Comparison of ENCODE assay signal across 7 mouse cellular contexts in the genomic region with DNA sequence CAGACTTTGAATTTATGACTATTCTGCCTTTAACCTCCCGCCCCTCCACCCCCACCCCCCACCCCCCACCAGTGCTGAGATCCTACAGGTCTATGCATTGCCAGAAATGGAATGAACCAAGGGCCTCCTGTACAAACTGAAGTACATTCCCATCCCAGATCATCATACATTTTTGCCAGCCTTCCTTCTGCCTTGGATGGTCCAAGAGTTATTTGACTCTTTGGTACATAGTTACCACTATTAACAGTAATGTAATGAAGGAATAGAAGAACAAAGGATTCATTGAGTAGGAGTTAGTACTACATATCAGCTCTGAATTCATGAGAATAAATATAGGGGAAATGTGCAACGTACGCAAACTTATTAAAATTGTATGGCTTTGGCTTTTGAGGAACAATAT. TPM values are rescaled to one million over a fixed set of nuclear protein-coding genes. Genes with fewer than 3 reads are reported as not detected.
DNase-seq lines count a peak whose midpoint lies in the region; ATAC-seq and TF ChIP-seq lines count a peak whose summit lies in the region.

No protein-coding gene starts in this region.

- H3K36me3 ChIP-seq in lung, embryonic 16.5 days (ENCODE audit: control insufficient read depth, insufficient read depth, low read length) = peaks cover 16% of the 10 kb centered on the region
- peaks cover 26% of the 10 kb centered on the region for H3K36me3 ChIP-seq in liver, embryonic 14.5 days (replicated peaks; ENCODE audit: control insufficient read depth, insufficient read depth, low read depth)
- H3K36me3 ChIP-seq in stomach, postnatal 0 days (ENCODE audit: control insufficient read depth, insufficient read depth, low read length) = peaks cover 18% of the 10 kb centered on the region

- no peak overlapping the region for H3K9ac ChIP-seq in lung, embryonic 16.5 days (ENCODE audit: low read length)
- H3K9ac ChIP-seq in liver, embryonic 14.5 days (replicated peaks) = no peak overlapping the region
- H3K9ac ChIP-seq in stomach, postnatal 0 days (ENCODE audit: low read length) = no peak overlapping the region

- H3K27ac ChIP-seq in lung, embryonic 16.5 days (ENCODE audit: low read length) = no peak overlapping the region
- no peak overlapping the region for H3K27ac ChIP-seq in liver, embryonic 14.5 days
- H3K27ac ChIP-seq in stomach, postnatal 0 days (replicated peaks) = no peak overlapping the region

- H3K4me3 ChIP-seq in lung, embryonic 16.5 days (ENCODE audit: low read length) = no peak overlapping the region; the same call in 1 of the 2 replicates
- peak overlapping the region in 1 of 2 experiments; percentile 100; a peak in 2 of 4 replicates for H3K4me3 ChIP-seq in liver, embryonic 14.5 days (ENCODE audit: insufficient read depth in 1 of 2, low read depth in 2 of 2, low read length in 2 of 2)
- H3K4me3 ChIP-seq in stomach, postnatal 0 days (ENCODE audit: low read depth, low read length) = peak overlapping the region; percentile 98; the same call in 1 of the 2 replicates

- peak; percentile 27 for ATAC-seq in lung, embryonic 16.5 days (ENCODE audit: low read depth)
- ATAC-seq in liver, embryonic 14.5 days (ENCODE audit: insufficient read depth) = no peak
- ATAC-seq in stomach, postnatal 0 days (ENCODE audit: low FRiP score, low TSS enrichment) = peak; percentile 24
- no peak; the same call in 1 of the 2 replicates for ATAC-seq in cerebellum, adult (ENCODE audit: insufficient number of reproducible peaks, low FRiP score, low TSS enrichment)

- no peaks in the 10 kb centered on the region for H3K9me3 ChIP-seq in lung, embryonic 16.5 days (ENCODE audit: control insufficient read depth, low read length)
- H3K9me3 ChIP-seq in liver, embryonic 14.5 days (ENCODE audit: control insufficient read depth, low read length) = no peaks in the 10 kb centered on the region
- H3K9me3 ChIP-seq in stomach, postnatal 0 days (ENCODE audit: control insufficient read depth, low read length) = no peaks in the 10 kb centered on the region

- no peak for TF ChIP-seq CTCF in liver, embryonic 14.5 days (IDR thresholded peaks at IDR 0.05; ENCODE audit: low read depth)
- TF ChIP-seq CTCF in stomach, postnatal 0 days (IDR thresholded peaks at IDR 0.05; ENCODE audit: low read depth) = no peak

- H3K27me3 ChIP-seq in lung, embryonic 16.5 days (ENCODE audit: control insufficient read depth, insufficient read depth, low read depth, low read length) = no peaks in the 10 kb centered on the region
- no peaks in the 10 kb centered on the region for H3K27me3 ChIP-seq in liver, embryonic 14.5 days (ENCODE audit: control insufficient read depth, insufficient read depth, low read length)
- H3K27me3 ChIP-seq in stomach, postnatal 0 days (ENCODE audit: control insufficient read depth, insufficient read depth, low read length) = no peaks in the 10 kb centered on the region

- no peak for DNase-seq in lung, adult 18-20 months
- peak; percentile 38 for DNase-seq in gonadal fat pad, adult 2 months (ENCODE audit: low read depth)
- DNase-seq in liver, embryonic 14.5 days (ENCODE audit: low read depth in 3 of 3, low spot score in 3 of 3) = no peak
- DNase-seq in stomach, postnatal 0 days (ENCODE audit: low spot score) = no peak
- no peak for DNase-seq in urinary bladder, postnatal 36 days (ENCODE audit: low spot score in 2 of 2)

- H3K4me2 ChIP-seq in lung, embryonic 16.5 days (ENCODE audit: low read depth, low read length) = peak overlapping the region; percentile 40
- H3K4me2 ChIP-seq in liver, embryonic 14.5 days (ENCODE audit: low read depth) = peak overlapping the region; percentile 44
- peak overlapping the region; percentile 85 for H3K4me2 ChIP-seq in stomach, postnatal 0 days (replicated peaks; ENCODE audit: low read depth)

- TF ChIP-seq EP300 in liver, embryonic 14.5 days (IDR thresholded peaks at IDR 0.05; ENCODE audit: low read depth) = no peak
- no peak for TF ChIP-seq EP300 in stomach, postnatal 0 days (optimal IDR thresholded peaks at IDR 0.05)

- WGBS in lung, embryonic 16.5 days = 21% methylated on average over 3 of the region's 3 CpGs
- 19% methylated on average over 3 of the region's 3 CpGs for WGBS in liver, embryonic 14.5 days (ENCODE audit: insufficient replicate concordance)
- 22% methylated on average over 3 of the region's 3 CpGs for WGBS in stomach, postnatal 0 days

- peaks cover 8% of the 10 kb centered on the region for H3K4me1 ChIP-seq in lung, embryonic 16.5 days (replicated peaks; ENCODE audit: control insufficient read depth, insufficient read depth, low read length)
- H3K4me1 ChIP-seq in liver, embryonic 14.5 days (replicated peaks; ENCODE audit: control insufficient read depth in 2 of 2, insufficient read depth in 2 of 2, low read length in 1 of 2) = peaks cover 8 to 11% of the 10 kb centered on the region in 2 experiments
- peaks cover 6% of the 10 kb centered on the region for H3K4me1 ChIP-seq in stomach, postnatal 0 days (replicated peaks; ENCODE audit: control insufficient read depth, insufficient read depth)

RNA-seq across cellular contexts. Expression of gene Prpf8, which starts 0.4 kb away (rescaled TPM):
- polyA plus RNA-seq in lung, embryonic 16.5 days (2015; fragmentation: Nextera tagmentation; extraction: Ambion mirVana) = 46.0 and 47.6 TPM in 2 replicates
- 83.6 and 93.7 TPM in 2 replicates for polyA plus RNA-seq in gonadal fat pad, adult 2 months (2012; rRNA removed)
- polyA plus RNA-seq in liver, embryonic 14.5 days (2012; rRNA removed) = 34.2 and 38.1 TPM in 2 replicates
- 34.2 and 42.2 TPM in 2 replicates for polyA plus RNA-seq in liver, embryonic 14.5 days (2014; fragmentation: Nextera tagmentation; extraction: Ambion mirVana)
- polyA plus RNA-seq in stomach, postnatal 0 days (2015; fragmentation: Nextera tagmentation; extraction: Ambion mirVana) = 15.8 and 16.0 TPM in 2 replicates

RNA-seq across cellular contexts. Expression of gene Rilp, which starts 23.7 kb away (rescaled TPM):
- polyA plus RNA-seq in lung, embryonic 16.5 days (2015; fragmentation: Nextera tagmentation; extraction: Ambion mirVana) = 0.83 and 0.89 TPM in 2 replicates
- 6.5 and 7.1 TPM in 2 replicates for polyA plus RNA-seq in gonadal fat pad, adult 2 months (2012; rRNA removed)
- polyA plus RNA-seq in liver, embryonic 14.5 days (2012; rRNA removed) = 1.6 and 1.7 TPM in 2 replicates
- 2.0 and 2.4 TPM in 2 replicates for polyA plus RNA-seq in liver, embryonic 14.5 days (2014; fragmentation: Nextera tagmentation; extraction: Ambion mirVana)
- 2.7 and 3.5 TPM in 2 replicates for polyA plus RNA-seq in stomach, postnatal 0 days (2015; fragmentation: Nextera tagmentation; extraction: Ambion mirVana)

RNA-seq across cellular contexts. Expression of gene Tlcd2, which starts 24.7 kb away (rescaled TPM):
- polyA plus RNA-seq in lung, embryonic 16.5 days (2015; fragmentation: Nextera tagmentation; extraction: Ambion mirVana) = 16.7 and 17.1 TPM in 2 replicates
- polyA plus RNA-seq in gonadal fat pad, adult 2 months (2012; rRNA removed) = 24.0 and 48.2 TPM in 2 replicates
- polyA plus RNA-seq in liver, embryonic 14.5 days (2012; rRNA removed) = 7.3 and 8.2 TPM in 2 replicates
- polyA plus RNA-seq in liver, embryonic 14.5 days (2014; fragmentation: Nextera tagmentation; extraction: Ambion mirVana) = 11.9 and 13.0 TPM in 2 replicates
- polyA plus RNA-seq in stomach, postnatal 0 days (2015; fragmentation: Nextera tagmentation; extraction: Ambion mirVana) = 16.0 and 17.2 TPM in 2 replicates

RNA-seq across cellular contexts. Expression of gene Scarf1, which starts 27.1 kb away (rescaled TPM):
- 16.4 and 17.7 TPM in 2 replicates for polyA plus RNA-seq in lung, embryonic 16.5 days (2015; fragmentation: Nextera tagmentation; extraction: Ambion mirVana)
- polyA plus RNA-seq in gonadal fat pad, adult 2 months (2012; rRNA removed) = 9.9 and 14.5 TPM in 2 replicates
- 2.4 and 2.6 TPM in 2 replicates for polyA plus RNA-seq in liver, embryonic 14.5 days (2012; rRNA removed)
- polyA plus RNA-seq in liver, embryonic 14.5 days (2014; fragmentation: Nextera tagmentation; extraction: Ambion mirVana) = 1.1 and 2.0 TPM in 2 replicates
- 2.8 and 2.9 TPM in 2 replicates for polyA plus RNA-seq in stomach, postnatal 0 days (2015; fragmentation: Nextera tagmentation; extraction: Ambion mirVana)

RNA-seq across cellular contexts. Expression of gene Wdr81, which starts 31.7 kb away (rescaled TPM):
- 5.3 and 5.9 TPM in 2 replicates for polyA plus RNA-seq in lung, embryonic 16.5 days (2015; fragmentation: Nextera tagmentation; extraction: Ambion mirVana)
- polyA plus RNA-seq in gonadal fat pad, adult 2 months (2012; rRNA removed) = 16.2 and 20.5 TPM in 2 replicates
- polyA plus RNA-seq in liver, embryonic 14.5 days (2012; rRNA removed) = 15.3 and 16.4 TPM in 2 replicates
- 14.6 and 15.8 TPM in 2 replicates for polyA plus RNA-seq in liver, embryonic 14.5 days (2014; fragmentation: Nextera tagmentation; extraction: Ambion mirVana)
- polyA plus RNA-seq in stomach, postnatal 0 days (2015; fragmentation: Nextera tagmentation; extraction: Ambion mirVana) = 2.6 and 2.7 TPM in 2 replicates

Comparison
In these comparisons a context has a peak if more than half of its experiments do, and no peak if none do; other contexts are left out.
1. ATAC-seq: peak in lung, embryonic 16.5 days (single experiment) and stomach, postnatal 0 days (single experiment); none in liver, embryonic 14.5 days (single experiment) and cerebellum, adult (single experiment).
2. Peak in every context shown above with its lines, with median percentiles within 50 percentile points of each other: H3K4me2 ChIP-seq.